Mouse (Mus musculus) right cerebral cortex, postnatal 36 days (tissue): ENCODE measurements around the gene Taf3.

Experiments used
- DNase-seq, 2 experiments: peaks; one replicate each; pipeline ENCODE4 v3.0.0; 2022; ENCODE audit warnings: low spot score in 2 of 2, mixed read lengths in 1 of 2

The Taf3 gene

DNA sequence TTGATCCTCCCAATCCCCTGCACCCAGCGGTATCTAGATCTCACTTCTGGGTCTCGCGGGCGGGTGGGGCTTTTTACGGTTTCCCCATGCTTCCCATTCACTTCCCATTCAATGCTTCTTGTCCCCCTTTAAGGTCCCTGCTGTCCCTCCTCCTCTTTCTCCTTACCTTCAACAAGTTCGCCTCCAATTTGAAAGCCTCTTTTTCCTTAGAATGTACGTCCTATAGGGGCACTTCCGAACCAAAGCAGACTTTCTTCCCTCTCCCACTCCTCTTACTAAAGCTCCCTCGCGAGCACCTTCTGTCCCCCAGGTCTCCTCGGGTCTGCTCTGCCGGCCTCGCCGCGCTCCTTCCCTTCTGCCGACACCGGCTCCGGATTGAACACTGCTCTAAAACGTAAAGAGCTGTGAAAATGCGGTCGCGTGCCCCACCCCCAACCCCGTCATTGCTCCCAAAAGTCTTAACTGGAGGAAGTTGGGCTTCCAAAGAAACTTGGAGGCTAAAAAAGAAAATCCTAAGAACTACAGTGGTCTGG is 158.7 kb downstream of the Taf3 start, which contains the start of gene Gata3:
Gene Gata3 (minus strand): TSS at position 384 of the 533 bp plus-strand sequence.
- DNase-seq = no peak

- no peak for DNase-seq
Observed at GRCm38 (mm10) chr2:9888913-9889650, 159.3 kb downstream of the Taf3 start, which contains the start of gene 9230102O04Rik. Gene 9230102O04Rik (minus strand): TSS chr2:9889540.

DNA sequence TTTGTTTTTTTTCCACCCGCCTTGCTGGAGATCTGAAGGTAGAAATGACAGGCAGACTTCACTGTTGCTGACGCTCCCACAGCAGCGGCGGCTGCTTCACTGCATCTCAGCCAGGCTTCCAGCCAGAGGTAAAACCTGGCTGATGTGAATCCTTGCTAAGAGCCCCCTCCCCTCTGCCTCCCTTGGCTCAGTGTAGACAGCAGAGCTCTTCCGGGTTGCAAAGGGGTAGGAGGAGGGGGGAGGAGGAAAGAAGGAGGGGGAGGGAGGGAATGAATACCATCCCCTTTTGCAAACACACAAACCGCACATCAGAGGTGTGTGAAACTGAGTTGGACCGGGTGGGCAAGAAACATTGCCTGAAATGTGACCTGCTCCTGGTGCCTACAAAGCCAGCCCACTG is 160.8 kb downstream of the Taf3 start:
- DNase-seq = no peak

- DNase-seq = no peak
Observed at GRCm38 (mm10) chr2:9886921-9887610, 161.3 kb downstream of the Taf3 start.

DNA sequence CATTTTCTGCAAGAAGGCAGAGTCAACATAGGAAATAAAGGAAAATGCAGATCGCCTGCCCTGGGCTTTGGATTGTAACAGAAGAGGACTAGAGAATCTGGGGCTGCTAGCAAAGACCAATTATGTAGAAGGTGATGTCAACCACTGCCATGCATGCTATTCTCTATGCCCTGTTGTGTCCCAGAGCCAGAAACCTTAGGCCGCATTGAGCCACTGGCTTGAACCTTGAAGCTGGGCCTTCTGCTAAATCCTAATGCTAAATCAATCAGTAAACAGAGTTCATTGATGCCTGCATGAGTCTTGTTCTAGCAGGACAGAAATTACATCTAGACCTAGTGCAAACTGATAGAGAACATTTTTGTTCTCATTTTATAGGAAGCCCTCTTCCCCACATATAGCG is 162.4 kb downstream of the Taf3 start:
- DNase-seq = no peak

GRCm38 (mm10) chr2:9885217-9885770 is 163.1 kb downstream of the Taf3 start:
- DNase-seq = no peak

GRCm38 (mm10) chr2:9884533-9885216 is 163.7 kb downstream of the Taf3 start:
- DNase-seq = no peak

GRCm38 (mm10) chr2:9883803-9884532 is 164.4 kb downstream of the Taf3 start:
- no peak for DNase-seq

GRCm38 (mm10) chr2:9882926-9883802 is 165.2 kb downstream of the Taf3 start:
- no peak for DNase-seq

- no peak for DNase-seq
Observed at GRCm38 (mm10) chr2:9882371-9882925, 165.9 kb downstream of the Taf3 start.

DNA sequence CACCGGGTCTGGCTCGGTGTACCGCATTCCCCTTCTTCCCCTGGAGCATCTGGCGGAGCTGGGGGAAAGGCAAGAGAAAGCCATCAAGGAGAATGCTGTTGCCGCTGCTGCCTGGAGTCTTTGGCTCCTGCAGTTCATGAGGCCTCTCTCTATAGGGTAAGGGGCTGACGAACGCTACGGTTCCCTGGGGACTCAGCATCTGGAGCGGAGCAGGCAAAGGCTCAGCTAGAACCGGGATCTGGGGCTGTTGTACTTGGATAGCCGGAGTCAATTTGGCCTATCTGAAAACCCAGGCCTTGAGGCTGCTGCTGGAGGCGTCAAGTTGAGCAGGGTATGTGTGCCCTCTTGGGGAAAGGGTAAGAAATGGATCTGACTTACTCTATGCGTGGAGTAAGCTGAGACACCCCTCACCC is 166.8 kb downstream of the Taf3 start:
- no peak for DNase-seq

DNA sequence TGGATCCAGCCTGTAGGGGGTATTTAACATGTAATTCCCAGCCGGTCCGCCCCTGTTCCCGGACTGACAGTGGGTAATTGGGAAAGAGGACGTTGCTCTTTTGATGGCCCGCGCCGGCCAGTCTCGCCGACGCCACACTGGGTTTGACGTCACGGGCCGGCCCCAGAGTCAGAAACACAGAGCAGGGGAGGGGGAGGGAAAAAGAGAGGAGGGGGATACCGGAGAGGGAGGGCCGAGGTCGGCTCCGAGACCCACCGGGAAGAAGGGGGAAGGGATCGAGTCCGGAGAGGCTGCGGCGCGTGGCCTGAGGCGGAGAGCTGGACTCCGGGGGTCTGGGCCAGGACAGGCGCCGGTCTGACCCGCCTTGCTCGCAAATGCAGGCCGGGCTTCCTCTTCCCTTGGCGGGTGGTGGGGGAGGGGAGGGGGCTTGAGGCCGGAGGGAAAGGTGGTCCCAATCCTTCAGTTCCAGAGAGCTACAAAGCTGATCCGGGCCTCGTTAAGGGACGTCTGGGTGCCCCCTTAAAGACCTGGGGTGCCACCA is 167.3 kb downstream of the Taf3 start, which contains the start of gene 4930412O13Rik:
Gene 4930412O13Rik (plus strand): TSS at position 202 of the 541 bp plus-strand sequence.
- no peak for DNase-seq

- no peak for DNase-seq
Observed at GRCm38 (mm10) chr2:9880271-9880670, 168.1 kb downstream of the Taf3 start.

GRCm38 (mm10) chr2:9879493-9879892 is 168.9 kb downstream of the Taf3 start:
- DNase-seq = peak; percentile 11 to 27

DNA sequence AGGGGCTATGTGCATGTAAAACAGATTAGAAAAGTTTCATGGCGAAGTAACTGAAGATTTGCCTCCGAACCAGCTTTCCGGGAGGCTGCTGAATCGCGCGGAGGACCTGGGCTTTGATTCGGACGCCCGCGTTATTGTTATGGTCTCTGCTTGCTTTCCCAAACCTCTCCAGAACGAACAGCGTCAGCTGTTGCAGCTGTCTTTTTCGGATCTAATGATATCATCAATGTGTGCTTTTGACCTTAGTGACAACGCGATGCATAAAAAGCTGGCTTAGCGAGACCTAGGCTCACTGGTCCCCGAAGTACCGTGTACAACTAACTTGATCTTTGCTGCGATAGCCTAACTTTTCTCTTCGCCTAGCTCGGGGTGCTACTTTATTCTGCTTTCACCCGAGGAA is 169.3 kb downstream of the Taf3 start:
- DNase-seq = no peak

DNA sequence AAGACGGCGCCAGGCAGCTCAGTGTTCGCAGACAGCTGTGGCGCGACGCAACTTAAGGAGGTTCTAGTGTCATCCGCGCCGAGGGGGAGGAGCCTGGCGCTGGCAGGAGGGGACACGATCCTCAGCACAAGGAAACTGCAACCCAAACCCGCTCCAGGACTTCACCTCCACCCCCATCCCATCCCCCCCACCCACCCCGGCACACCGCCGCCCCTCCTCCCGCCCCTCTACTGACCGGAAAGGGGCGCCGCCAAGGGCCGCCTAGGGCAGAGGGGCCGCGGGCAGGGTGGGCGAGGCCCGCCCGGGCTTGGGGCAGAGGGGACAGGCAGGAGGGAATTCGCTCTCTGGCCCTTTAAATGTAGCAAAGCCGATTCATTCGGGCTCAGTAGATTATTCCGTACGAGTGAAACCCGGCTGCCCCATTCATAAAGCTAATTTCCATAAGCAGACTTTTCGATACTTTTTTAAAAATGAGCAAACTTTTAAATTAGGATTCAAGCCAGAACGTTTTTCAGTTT is 169.8 kb downstream of the Taf3 start:
- no peak for DNase-seq

- no peak for DNase-seq
Observed at GRCm38 (mm10) chr2:9877966-9878563, 170.3 kb downstream of the Taf3 start.

- DNase-seq = no peak
Observed at GRCm38 (mm10) chr2:9877326-9877690, 171.1 kb downstream of the Taf3 start.
